Mouse (Mus musculus): ENCODE results near the gene Selenov.

Gene Selenov

DNA sequence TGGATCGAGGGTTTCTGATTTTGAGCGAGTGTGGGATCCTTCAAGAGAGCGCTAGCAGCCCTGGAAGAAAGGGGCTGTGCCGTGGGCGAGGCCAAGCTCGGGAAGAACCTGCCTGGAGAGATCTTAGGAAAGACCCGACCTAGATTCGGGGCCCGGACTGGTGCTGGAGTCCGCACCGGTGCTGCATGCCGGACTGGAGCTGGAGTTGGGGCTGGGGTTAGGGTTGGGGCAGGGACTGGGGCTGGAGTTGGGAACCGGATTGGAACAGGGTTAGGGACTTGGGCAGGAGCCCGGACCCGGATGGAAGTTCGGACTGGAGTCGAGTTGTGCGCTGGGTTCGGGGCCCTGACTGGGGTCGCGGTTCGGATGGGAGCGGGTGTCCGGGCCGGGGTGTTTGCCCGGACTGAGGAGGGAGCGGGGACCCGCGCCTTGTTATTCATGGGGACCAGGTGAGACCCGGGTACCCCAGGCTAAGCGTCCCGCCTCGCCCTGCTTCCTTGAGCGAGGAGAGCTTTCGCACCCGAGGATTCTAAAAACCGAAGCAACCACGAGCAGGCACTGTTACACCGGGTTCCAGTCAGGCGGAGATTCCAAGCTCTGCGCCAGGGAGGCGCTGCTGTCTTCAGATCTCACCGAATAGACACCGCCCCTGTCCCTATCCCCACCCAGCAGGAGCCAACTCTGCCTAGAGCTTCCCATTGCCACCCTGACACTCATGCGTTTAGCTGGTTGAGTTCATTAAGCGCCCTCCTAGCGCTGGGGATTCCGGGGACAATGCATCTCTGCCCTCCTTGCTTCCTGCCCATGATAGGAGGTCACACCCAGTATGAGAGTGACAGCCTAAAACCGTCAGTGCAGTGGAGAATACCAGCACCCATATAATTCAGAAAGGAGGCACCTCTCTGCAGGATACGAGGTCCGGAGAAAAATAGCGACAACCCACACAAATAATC, at the start of gene Selenov:
Selenov (minus strand) TSS at position 549 of the 953 bp plus-strand sequence.
- DNase-seq: no peak

DNA sequence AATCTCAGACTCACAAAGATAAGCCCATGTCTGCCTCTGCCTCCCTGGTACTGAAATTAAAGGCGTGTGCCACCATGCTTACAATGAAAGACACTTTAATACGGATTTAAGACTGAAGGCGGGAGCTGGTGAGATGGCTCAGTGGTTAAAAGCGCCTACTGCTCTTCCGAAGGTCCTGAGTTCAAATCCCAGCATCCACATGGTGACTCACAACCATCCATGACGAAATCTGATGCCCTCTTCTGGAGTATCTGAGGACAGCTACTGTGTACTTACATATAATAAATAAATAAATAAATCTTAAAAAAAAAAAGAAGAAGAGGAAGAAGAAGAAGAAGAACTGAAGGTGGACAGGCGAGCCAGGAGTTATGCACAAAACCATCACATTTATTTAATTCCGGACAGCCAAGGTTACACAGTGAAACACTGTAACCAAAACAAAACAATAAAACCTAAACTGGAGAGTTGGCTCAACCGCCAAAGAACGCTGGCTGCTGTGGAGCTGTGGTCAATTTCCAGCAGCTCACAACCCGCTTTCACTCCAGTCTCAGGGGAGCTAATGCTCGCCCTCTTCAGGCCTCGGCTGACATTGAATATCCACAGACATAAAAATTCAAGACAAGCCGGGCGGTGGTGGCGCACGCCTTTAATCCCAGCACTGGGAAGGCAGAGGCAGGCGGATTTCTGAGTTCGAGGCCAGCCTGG, 48.4 kb upstream of the Selenov start:
- DNase-seq: peak; percentile 38

DNA sequence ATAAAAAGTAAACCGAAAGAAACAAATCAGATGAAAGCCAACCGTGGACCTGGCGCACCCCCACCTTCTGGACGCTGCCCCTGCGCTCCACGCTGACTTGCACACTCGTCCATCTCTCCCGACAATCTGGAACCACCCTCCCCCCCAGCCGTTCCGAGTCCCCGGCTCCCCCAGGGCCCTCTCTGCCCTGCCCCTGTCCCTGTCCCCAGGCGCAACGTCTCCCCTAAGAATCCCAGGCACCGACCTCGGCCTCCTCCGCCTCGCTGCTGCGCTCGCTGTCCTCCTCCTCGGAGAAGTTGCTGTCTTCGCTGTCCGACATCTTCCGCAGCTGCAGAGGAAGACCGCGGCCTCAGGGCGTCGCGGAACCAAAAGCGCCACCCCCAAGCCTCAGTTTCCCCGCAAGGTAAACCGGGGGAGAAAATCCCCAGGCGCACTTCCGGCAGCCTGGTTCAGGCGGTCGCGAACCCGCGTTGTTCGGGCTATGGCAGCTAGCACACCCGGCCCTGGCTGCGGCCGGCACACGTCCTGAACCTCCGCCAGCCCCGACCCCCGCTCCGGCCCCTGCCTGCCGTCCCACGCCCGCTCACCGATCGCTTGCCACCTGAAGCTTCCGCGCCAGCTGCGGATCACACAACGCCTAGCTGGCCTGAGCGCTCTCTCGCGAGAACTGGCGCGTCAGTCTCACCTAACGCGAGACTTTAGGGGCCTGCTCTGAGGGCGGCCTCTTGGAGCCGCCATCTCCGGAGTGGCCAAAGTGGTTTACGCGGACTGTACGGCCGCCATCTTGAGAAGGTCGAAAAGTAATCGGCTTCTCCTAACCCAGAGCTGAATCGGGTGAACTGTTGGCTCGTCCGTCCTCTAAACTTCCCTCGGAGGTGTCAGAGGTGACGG, 47.4 kb upstream of the Selenov start, which contains the start of gene Supt5:
Supt5 (minus strand) TSS at position 639 of the 891 bp plus-strand sequence.
- DNase-seq: peak; percentile 95

DNA sequence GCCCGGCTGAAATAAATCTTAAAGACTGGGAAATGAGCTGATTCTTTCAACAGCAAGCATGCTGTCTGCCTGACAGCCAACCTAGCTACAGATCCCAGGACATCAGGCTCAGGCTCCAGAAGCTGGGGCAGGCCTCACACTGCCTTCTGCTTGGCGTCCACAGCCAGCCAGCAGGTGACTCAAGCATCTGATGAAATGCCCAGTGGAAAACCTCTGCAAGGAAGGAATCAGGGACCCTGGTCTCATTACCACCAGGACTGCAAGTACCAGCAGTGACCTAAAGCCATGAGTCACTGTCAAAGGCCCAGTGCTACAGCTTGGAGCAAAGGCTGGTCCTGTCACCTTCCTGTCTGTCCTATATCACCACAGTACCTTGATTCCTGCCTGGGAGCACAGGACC, 44.5 kb upstream of the Selenov start:
- DNase-seq: no peak

DNA sequence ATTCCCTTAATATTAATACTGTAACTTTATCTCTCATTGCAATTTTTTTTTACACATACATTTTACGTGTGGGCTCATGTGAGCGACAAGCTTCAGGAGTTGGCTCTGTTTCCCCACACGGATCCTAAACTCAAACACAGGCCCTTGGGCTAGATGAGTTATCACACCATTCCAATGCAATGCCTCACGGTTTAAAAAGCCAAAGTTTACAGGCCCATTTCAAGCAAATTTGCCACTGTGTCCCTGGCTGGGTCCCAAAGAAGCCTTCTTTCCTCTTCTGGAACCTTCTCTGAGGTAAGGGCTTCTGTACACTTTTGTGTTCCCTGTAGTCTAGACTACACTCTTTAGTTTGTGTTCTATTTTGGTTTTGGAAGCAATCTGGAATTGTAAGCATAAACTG, 43.5 kb upstream of the Selenov start:
- DNase-seq: no peak

DNA sequence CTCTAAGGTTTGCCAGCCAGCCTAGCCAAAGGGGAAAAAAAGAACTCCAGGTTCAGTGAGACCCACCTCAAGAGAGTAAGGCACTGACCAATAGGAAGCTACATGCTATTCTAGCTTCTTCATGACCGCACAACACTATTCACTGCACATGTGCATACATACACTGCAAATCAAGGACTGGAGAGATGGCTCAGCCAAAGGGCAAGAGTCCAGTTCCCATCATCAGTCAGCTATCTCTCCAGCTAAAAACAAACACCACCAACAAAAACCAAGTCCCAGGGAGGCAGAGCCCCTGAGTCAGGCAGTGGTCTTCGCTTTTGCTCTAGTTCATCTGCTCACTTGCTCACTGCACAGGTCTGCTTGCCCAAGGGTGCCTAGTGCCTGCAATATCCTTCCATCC, 37.3 kb upstream of the Selenov start:
- no peak for DNase-seq

DNA sequence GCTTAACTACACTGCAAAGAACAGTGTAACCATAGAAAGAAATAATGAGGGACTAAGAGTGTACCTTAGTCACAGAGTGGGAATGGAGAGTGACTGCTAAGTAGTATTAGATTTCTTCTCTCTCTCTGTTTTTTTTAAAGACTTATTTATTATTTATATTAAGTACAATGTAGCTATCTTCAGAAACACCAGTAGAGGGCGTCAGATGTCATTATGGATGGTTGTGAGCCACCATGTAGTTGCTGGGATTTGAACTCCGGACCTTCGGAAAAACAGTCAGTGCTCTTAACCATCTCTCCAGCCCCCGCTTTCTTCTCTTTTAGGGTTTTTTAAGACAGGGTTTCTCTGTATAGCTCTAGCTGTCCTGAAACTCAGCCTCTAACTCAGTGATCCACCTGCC, 35.5 kb upstream of the Selenov start:
- no peak for DNase-seq

DNA sequence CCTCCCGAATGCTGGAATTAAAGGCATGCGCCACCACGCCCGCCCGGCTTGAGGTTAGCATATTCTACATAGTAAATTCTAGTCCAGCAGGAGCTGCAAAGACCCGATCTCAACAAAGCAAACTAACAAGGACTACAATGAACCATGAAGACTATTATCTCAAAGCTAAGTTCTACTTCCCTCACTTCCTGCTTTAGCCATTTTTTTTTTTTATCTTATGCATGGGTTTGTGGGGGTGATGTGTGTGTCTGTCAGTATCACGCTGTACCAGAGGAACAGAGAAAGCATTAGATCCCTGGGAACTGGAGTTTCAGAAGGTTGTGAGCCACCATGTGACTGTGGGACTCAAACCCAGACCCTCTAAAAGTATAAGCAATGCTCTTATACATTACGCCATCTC, 34.3 kb upstream of the Selenov start:
- no peak for DNase-seq

DNA sequence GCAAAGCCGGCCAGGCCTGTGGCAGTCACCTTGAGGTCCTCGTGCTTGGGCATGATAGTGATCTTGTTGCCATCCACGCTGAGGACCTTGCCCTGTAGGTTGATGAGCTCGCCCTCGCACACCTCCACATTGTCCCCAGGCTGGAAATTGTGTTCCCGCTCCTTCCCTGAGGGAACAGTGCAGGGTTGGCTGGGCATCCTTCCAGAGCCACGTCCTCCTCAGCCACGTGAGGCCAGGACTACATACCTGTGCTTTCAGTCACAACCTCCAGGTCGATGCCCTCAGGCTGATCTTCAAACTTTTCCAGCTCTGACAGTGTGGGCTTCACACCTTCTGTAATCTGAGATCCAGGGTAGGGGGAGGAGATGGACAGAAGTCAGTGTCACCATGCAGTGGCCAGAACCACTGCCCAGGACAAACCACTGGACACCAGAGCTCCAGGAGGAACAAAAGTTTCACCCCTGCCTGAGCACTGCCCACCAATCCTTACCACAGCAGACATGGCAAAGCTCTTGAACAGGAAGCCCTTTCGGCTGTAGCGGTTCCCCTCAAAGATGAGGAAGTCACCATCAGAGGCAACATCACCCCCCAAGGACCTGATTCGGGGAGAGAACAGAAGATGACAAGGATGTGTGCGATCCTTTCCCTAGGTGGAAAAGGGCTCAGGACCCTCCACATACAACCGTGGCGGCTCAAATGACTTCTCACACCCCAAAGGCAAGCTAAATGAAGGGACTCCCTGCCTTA, 31.2 kb upstream of the Selenov start:
- DNase-seq: no peak

DNA sequence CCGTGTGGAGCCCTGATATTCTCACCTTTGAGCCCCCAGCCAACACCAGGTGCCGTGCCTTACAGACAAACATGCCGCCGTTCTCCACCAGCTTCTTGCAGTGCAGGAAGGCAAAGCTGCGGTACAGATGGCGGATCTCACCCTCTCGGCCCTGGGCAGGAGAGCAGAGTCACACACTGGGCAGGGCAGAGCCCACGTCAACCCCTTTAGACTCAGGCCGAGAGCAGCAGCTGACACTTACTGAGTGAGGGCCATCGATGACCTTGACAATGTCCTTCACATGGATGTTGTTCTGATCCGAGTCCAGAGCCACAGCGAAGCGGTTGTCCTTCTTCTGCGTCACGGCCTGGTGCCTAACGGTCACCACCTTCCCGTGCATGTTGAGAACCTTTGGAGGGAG, 27.7 kb upstream of the Selenov start:
- DNase-seq: no peak

DNA sequence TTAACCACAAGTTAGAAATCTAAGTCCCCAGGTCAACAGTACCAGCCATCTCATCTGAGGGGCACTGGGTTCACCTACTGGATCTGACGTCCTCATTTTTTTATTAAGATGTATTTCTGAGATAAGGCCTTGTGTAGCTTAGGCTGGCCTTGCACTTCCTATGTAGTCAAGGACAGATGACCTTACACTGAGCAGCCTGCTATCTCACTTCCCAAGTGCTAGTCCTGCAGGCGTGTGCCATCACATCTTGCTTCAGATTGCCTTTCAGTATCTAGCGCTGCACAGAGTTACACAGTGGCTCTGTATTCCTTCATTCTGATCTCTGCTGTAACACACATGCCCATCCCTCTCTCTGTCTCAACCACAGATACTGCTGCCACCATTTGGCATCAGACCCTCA, 27.1 kb upstream of the Selenov start:
- no peak for DNase-seq

DNA sequence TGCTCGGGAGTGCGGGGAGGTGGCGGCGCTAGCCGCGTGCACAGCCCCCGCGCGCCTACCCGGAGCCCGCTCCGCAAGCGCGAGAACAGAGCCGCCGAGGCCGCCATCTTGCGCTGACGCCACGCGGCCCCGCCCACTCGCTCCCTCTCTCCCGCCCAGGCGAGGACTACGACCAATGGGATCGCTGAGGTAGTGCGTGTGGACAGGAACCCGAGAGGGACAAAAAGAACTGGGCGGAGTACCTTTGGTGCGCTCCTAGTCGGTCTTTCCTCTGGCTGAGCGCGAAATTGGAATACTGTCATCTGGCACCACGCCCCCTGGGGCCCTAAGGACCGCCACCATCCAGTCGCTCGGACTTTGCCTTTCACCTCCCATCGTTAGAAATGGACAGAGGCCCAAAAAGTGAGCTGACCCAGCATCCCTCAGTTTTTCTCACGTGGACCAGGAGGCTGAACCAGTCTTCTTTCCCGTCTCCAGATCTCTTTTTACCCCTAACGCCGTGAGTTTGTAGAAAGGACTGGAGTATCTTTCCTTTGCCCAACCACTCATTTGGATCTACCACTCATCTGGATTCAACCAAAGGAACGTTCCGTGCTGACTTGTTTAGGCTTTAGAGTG, 21.0 kb upstream of the Selenov start, which contains the start of gene Timm50:
Timm50 (minus strand) TSS at position 147 of the 618 bp plus-strand sequence.
- DNase-seq: peak; percentile 96

DNA sequence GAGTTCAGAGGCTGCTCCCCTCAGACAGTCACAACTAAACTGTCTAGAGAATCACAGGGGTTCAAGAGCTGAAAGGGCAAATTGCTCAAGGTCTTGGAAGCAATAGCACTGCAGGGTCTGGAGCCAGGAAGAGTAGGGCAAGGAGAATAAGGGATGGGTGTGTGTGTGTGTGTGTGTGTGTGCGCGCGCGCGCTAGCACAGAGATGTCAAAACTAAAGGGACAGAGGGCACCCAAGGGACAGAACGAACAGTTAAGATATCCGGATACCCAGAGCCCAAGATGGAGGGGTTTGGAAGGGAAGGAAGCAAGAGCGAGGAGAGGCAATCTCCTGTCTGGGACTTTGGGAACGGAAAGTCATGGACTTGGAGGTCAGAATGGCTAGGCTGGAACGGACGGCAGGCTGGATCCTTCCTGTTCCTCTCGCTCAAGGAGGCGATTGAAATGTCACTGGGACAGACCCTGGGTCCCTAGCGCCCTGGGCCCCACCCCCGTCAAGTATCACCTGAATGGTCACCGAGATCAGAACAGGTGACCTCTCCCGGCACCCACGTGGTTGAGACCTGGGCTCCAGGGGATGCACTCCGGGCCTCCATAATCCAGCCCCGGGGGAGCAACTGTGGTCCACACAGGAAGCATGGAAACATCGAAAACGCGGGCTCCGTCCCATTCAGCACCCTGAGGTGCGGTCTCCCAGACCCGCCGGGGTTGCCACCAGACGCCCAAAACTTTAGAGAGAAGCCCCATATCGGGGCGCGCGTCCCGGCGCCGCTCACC, 20.4 kb upstream of the Selenov start:
- no peak for DNase-seq

DNA sequence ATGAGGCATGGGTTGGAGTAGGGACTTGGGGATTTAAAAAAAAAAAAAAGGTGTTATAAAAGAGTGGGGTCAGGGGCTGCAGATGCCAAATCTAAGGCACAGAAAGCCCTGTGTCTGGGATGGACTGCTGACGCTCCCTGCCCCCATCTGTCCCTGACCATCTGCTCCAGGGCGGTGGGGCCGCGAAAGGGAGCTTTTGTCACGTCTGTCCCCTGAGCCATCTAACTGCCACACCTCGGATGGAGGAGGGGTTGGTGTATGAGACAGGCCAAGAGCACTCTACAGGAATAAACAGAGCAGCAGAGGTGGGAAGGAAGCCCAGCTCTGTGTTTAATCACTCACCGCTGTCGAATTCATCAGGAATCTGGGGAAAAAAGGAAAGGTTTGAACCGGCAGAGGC, 18.8 kb upstream of the Selenov start:
- DNase-seq: no peak

DNA sequence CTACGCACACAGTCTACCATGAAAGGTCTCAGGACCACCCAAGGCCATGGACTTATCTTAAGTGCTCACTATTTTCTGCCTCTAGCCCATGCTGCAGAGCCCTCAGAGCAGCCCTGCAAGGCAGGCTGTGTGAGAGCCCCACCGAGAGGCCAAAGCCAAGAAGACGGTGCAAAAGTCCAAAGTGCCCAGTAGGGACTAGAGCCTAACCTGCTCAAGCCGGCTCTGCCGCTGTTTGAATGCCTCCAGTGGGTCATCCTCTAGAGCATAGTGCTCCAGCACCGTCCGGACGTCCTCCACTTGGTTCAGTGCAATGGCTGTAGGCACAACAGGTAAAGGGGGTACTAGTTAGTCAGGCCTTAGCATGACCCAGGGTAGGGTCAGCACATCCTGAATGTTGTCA, 15.2 kb upstream of the Selenov start:
- no peak for DNase-seq

DNA sequence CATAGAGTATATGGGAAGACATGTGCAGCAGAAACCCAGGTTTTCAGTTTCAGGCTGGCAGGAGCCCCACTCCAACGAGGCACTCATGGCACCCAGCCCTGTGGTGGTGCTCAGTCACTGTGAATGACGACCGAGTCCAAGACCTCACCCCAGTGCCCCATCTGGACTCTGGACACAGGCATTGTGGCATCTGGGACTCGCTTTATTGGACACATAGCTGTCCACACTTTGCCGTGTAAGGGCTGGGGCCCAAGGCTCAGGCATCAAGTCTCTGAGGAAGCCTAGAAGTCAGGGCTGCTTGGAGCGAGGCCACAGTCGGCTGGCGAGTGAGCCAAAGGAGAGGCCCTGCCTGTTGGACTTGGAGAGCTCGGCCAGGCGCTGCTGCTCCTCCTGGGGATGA, 14.7 kb upstream of the Selenov start:
- no peak for DNase-seq

DNA sequence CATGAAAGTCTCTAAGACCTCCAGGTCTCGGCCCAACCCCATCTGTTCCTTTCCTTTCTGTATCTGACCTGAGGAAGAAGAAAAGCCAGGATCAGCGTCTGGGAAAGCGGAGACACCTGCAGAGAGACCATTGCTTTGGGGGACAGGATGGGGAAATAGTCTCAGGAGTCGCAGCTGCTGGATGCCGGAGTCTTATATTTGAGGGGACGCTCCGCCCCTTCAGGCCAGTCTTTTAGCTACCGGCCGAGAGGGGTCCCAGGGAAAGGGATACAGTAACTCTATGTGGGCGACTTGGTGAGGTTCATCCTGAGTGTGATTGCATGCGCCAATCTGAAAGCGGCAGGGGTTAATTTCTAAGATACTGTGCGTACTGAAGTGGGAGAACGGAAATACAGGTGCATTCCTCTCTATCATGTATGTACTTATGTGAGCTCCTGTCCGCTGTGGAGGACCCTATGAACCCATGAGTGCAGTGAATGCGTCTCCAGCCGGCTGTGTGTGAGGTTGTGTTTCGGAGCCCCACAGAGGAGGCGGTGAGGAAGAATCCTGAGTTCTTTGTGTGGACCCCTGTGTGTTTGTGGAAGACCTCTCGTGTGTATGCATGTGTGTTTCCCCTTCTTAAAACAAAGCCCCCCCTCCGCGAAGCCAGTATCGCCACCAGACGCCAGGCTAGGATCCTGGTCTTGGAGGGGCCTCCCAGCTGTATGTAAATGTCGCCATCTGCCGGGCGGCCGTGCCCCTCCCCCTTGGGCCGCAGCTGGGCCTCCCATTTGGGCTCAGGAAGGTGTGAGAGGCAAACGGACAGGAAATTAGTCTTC, 10.8 kb upstream of the Selenov start, which contains the start of gene Dll3:
Dll3 (minus strand) TSS at position 623 of the 818 bp plus-strand sequence.
- DNase-seq: no peak

DNA sequence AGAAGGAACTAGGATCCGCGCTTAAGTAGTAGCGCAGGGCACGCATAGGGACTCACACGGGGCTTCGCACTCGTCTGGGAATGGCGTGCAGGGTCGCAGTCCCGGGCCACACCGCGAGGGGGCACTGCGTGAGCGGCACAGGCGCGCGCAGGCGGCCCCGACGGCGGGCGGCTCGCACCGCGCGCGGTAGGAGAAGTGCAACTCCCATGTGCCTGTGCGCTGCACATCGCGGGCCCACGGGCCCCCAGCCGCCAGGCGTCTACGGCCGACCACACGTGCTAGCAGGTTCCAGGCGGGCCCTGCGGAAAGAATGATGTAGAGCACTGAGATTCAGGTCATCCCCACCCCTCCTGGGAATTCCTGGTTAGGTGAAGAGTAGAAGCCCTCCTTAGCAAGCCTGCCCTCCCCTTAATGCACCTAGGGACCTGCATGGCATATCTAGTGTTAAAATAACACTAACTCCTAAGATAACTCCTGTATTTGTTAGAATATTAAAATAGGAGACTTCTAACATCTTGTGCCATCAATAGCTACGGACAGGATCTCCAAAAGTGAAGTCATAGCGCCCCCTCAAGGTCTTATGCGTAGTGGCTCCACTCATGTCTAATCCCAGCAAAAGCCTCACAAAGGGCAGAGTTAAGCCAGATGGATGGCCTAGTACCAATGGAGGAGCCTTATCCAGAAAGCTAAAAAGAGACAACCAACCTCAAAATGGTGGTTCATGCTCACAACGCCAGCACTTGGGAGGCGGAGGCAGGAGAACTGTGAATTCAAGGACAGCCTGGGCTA, 8.0 kb upstream of the Selenov start:
- peak; percentile 46 for DNase-seq

DNA sequence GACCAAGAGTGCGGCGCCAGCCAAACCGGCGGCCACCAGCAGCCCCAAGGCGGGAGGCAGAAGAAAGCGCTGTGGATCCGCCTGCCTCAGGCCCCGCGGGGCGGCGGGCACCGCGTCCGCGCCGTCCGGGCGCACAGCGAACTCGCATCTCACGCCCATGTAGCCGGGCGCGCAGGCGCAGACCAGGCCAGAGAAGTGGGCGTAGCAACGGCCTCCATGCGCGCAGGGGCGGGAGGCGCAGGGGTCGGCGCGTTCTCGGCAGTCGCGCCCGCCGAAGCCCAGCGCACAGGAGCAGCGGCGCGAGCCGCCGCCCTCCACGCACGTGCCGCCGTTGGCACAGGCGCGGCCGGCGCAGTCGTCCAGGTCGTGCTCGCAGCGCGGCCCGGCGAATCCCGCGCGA, 3.5 kb upstream of the Selenov start:
- DNase-seq: no peak
